Mouse (Mus musculus) embryonic facial prominence, embryonic 11.5 days (tissue): ENCODE results near the gene H2-DMb1. TPM values are rescaled to one million over a fixed set of nuclear protein-coding genes. Genes with fewer than 3 reads are reported as not detected.

ENCODE experiments used
- ATAC-seq: fragments of 200-750 bp; cut with Nextera tagmentation; replicated peaks from 2 replicates; pipeline ENCODE4 v1.8.0; 2017; ENCODE audit warnings: low read depth; ENCODE audit not compliant: insufficient number of reproducible peaks, low FRiP score, low TSS enrichment
- DNase-seq: peaks from one replicate; pipeline ENCODE4 v3.0.0-alpha.2; 2015; ENCODE audit warnings: low spot score
- H3K27ac ChIP-seq: fragments of 300-500 bp; sonication (generic); replicated peaks from 2 replicates; pipeline ENCODE4 v1.5.1; 2014; ENCODE audit warnings: mild to moderate bottlenecking, low read depth, low read length, control low read depth
- H3K27me3 ChIP-seq: fragments of 300-500 bp; sonication (generic); 2 replicates; pipeline ENCODE4 v1.6.1; 2014; ENCODE audit warnings: mild to moderate bottlenecking, low read length, moderate library complexity, mixed read lengths; ENCODE audit not compliant: control insufficient read depth, insufficient read depth
- H3K36me3 ChIP-seq: fragments of 300-500 bp; sonication (generic); replicated peaks from 2 replicates; pipeline ENCODE4 v1.6.1; 2014; ENCODE audit warnings: low read depth, mild to moderate bottlenecking, low read length, moderate library complexity, mixed read lengths; ENCODE audit not compliant: control insufficient read depth, insufficient read depth
- H3K4me1 ChIP-seq: fragments of 300-500 bp; sonication (generic); 2 replicates; pipeline ENCODE4 v1.6.1; 2014; ENCODE audit warnings: low read length, mixed read lengths; ENCODE audit not compliant: control insufficient read depth, insufficient read depth
- H3K4me2 ChIP-seq: fragments of 300-500 bp; sonication (generic); 2 replicates; pipeline ENCODE4 v1.6.1; 2014; ENCODE audit warnings: low read depth, mild to moderate bottlenecking, control low read depth, low read length, moderate library complexity
- H3K4me3 ChIP-seq: fragments of 300-500 bp; sonication (generic); 2 replicates; pipeline ENCODE4 v1.5.1; 2014; ENCODE audit warnings: low read depth, low read length, control low read depth
- H3K9ac ChIP-seq: fragments of 300-500 bp; sonication (generic); replicated peaks from 2 replicates; pipeline ENCODE4 v1.6.1; 2014; ENCODE audit warnings: mild to moderate bottlenecking, control low read depth, low read length
- H3K9me3 ChIP-seq: fragments of 300-500 bp; sonication (generic); replicated peaks from 2 replicates; pipeline ENCODE4 v1.6.1; 2016; ENCODE audit warnings: mild to moderate bottlenecking, low read length, inconsistent platforms, mixed read lengths; ENCODE audit not compliant: control insufficient read depth
- WGBS: fragments of 180-500 bp; shearing (Covaris S2); extraction: QIAGEN DNeasy Blood & Tissue Kit; methylation state at CpG from one replicate; pipeline ENCODE4 v1.1.7; 2014; 5-methylcytosine and 5-hydroxymethylcytosine counted together
- polyA plus RNA-seq: library from polyadenylated mRNA; unstranded; fragments of >200 nt; fragmentation: Nextera tagmentation; extraction: Ambion mirVana; gene quantifications from 2 replicates; pipeline ENCODE4 v1.2.1, GENCODE M21; 2014

Gene H2-DMb1
- polyA plus RNA-seq, 1 experiment from 2014 or later, result 1.3 TPM

DNA sequence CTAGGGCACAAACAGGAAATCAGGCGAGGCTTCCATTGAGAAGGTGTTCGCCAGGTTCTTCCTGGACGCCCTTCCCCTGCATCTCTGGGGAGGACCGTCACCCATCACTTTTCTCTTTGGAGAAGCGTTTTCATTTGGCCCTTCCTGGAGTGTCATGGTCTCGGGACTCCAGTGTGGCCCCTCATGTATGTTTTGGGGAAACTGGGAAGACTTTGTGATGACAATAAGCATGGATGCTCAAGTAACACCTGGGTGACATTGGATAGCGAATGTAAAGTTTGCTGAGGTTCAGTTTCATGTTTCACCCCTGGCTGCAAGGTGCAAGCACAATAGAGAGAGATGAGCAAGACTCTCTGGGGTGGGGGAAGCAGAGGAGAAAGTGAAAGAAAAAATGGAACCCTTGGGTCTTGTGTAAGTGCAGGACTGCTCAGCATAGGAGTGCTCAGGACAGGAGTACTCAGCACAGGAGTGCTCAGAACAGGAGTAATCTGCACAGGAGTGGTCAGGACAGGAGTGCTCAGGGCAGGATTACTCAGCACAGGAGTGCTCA lies 48.7 kb downstream of the H2-DMb1 start:
- DNase-seq (no peak), ATAC-seq (no peak)
- Histone ChIP-seq H3K9ac (no peak overlapping the region), H3K4me2 (no peak overlapping the region), H3K9me3 (no peaks in the 10 kb centered on the region), H3K27ac (no peak overlapping the region), H3K27me3 (peaks cover 53% of the 10 kb centered on the region), H3K4me1 (no peaks in the 10 kb centered on the region; the same call in 1 of the 2 replicates), H3K36me3 (no peaks in the 10 kb centered on the region), H3K4me3 (no peak overlapping the region)
- 66% methylated on average over 7 of the region's 7 CpGs for whole genome bisulfite sequencing

DNA sequence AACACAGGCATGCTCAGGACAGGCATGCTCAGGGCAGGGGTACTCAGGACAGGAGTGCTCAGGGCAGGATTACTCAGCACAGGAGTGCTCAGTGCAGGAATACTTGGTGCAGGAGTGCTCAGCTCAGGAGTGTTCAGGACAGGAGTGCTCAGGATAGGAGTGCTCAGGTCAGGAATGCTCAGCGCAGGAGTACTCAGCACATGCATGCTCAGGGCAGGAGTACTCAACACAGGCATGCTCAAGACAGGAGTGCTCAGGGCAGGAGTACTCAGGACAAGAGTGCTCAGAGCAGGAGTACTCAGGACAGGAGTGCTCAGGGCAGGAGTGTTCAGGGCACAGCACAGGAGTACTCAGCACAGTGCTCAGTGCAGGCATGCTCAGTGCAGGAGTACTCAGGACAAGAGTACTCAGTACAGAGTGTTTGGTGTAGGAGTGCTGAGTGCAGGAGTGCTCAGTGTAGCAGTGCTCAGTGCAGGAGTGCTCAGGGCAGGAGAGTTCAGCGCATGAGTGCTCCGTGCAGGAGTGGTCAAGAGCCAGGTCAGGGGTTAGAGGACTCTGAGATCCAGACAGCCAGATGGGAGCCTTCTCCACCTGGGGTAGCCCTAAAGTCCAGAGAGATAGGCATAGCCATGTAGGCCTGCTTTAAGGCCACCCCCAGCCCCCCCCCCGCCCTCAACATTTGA lies 50.0 kb downstream of the H2-DMb1 start:
- Histone ChIP-seq H3K9me3 (no peaks in the 10 kb centered on the region), H3K4me2 (no peak overlapping the region), H3K27me3 (peaks cover 41% of the 10 kb centered on the region), H3K4me1 (no peaks in the 10 kb centered on the region), H3K27ac (no peak overlapping the region), H3K36me3 (no peaks in the 10 kb centered on the region), H3K9ac (no peak overlapping the region), H3K4me3 (no peak overlapping the region)
- ATAC-seq, result peak; percentile 55; the same call in 1 of the 2 replicates
- no peak for DNase-seq
- WGBS, result 73% methylated on average over 4 of the region's 4 CpGs

DNA sequence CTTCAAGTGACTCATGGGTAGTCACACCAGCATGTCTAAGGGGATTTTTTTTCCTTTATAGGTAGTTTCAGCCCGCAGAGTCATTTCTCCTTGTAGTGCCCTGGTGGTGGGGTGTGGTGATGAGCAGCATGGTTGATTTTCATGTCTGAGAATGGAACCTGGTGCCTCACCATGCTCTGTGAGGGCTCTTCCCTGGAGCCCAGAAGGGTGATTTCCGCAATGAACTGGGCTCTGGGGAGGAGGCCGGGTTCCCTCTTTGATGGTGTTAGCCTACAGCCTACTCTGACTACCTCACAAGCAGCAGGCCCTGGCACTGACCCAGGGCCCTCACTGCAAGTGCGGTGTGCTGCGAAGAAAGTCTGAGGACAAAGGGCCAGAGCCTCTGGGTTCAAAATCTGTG lies 50.6 kb downstream of the H2-DMb1 start, which contains the start of gene Tap2:
TSS of gene Tap2 (plus strand) at position 84 of the 400 bp plus-strand sequence.
- no peak for DNase-seq
- H3K27me3 ChIP-seq, result peaks cover 35% of the 10 kb centered on the region
- WGBS, result 48% methylated on average over 5 of the region's 5 CpGs

DNA sequence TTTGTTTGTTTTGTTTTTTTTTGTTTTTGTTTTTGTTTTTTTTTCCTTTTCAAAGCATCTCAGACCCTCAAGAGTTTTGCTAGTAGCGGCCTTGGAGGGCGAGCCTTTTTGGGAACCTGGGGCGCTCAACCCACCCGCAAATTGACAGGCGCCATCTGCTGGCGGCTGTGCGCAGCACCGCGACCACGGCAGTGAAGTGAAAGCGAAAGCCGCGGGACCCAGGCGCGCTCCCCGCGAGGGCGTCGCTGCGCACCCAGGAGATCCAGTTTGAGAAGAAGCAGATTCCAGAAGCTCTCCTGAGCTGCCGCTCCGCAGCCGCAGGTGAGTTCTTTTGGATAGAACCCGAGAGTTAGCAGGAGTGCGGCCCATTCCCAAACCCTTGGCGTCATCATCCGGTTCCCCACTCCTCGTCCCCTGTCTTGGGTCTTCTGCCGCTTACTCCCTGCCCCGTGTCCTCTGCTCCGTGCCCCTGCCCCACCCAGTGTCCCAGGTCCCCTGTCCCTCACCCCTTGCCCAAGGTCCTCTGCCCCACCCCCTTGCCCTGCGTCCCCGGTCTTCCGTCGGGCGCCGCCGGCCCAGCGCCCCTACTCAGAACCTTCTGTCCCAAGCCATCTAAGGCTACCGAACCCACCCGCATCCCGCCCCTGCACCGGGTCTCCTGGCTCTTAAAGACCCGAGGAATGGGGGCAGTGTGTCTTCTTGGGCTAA lies 51.6 kb downstream of the H2-DMb1 start:
- Histone ChIP-seq H3K27ac (no peak overlapping the region), H3K9ac (peak overlapping the region; percentile 40), H3K9me3 (no peaks in the 10 kb centered on the region), H3K4me1 (no peaks in the 10 kb centered on the region), H3K4me3 (peak overlapping the region; percentile 59), H3K27me3 (peaks cover 29% of the 10 kb centered on the region), H3K4me2 (peak overlapping the region; percentile 59), H3K36me3 (no peaks in the 10 kb centered on the region)
- no peak for ATAC-seq
- peak; percentile 85 for DNase-seq
- WGBS, result under 1% methylated on average over 44 of the region's 44 CpGs

More for the DNA sequence above, 50.6 kb downstream of the H2-DMb1 start, which contains the start of gene Tap2:
- H3K9ac ChIP-seq, result peak within 1 kb of the TSS; percentile 40
- H3K4me1 ChIP-seq, result no peaks in the 10 kb centered on the region
- ATAC-seq, result no peak
- no peak within 1 kb of the TSS for H3K27ac ChIP-seq
- H3K4me2 ChIP-seq, result peak within 1 kb of the TSS; percentile 59
- H3K36me3 ChIP-seq, result no peaks in the 10 kb centered on the region
- peak within 1 kb of the TSS; percentile 59 for H3K4me3 ChIP-seq
- H3K9me3 ChIP-seq, result no peaks in the 10 kb centered on the region

DNA sequence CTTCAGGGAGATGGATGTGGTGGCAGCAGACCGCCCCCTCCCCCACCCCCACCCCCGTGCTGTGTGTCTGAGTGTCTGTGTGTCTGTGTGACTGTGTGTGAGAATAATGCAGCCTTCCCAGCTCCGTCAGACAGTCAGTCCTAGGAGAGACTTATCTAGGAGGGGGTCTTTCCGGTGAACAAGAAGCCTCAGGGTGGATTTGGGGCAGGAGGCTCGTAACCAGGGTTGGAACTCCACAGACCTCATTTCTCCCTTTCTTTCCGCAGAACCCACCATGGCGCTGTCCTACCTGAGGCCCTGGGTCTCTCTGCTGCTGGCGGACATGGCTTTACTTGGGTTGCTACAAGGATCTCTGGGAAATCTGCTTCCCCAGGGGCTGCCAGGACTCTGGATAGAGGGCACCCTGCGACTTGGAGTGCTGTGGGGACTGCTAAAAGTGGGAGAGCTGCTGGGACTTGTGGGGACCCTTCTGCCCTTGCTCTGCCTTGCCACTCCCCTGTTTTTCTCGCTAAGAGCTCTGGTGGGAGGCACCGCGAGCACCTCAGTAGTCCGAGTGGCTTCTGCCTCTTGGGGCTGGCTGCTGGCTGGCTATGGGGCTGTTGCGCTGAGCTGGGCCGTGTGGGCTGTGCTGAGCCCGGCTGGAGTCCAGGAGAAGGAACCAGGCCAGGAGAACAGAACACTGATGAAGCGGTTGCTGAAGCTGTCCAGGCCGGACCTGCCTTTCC lies 52.3 kb downstream of the H2-DMb1 start:
- no peaks in the 10 kb centered on the region for H3K36me3 ChIP-seq
- no peaks in the 10 kb centered on the region for H3K4me1 ChIP-seq
- H3K27ac ChIP-seq, result no peak overlapping the region
- H3K27me3 ChIP-seq, result peaks cover 29% of the 10 kb centered on the region
- H3K9me3 ChIP-seq, result no peaks in the 10 kb centered on the region
- peak overlapping the region; percentile 59 for H3K4me3 ChIP-seq
- 15% methylated on average over 18 of the region's 18 CpGs for WGBS
- no peak for DNase-seq
- no peak for ATAC-seq
- H3K4me2 ChIP-seq, result peak overlapping the region; percentile 59
- H3K9ac ChIP-seq, result peak overlapping the region; percentile 40

DNA sequence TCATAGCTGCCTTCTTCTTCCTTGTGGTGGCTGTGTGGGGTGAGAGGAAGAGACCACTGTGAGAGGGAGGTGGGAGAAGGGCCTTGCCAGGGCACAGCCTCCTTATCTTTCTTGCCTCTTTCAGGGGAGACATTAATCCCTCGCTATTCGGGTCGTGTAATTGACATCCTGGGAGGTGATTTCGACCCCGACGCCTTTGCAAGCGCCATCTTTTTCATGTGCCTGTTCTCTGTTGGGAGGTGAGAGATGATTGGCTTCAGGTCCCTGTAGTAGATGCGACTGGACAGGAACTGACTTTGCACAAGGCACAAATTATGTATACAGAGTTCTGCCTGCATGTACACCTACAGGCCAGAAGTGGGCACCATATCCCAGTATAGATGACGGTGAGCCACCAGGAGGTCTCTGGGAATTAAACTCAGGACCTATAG lies 52.9 kb downstream of the H2-DMb1 start:
- Histone ChIP-seq H3K9me3 (no peaks in the 10 kb centered on the region), H3K27me3 (peaks cover 27% of the 10 kb centered on the region), H3K36me3 (no peaks in the 10 kb centered on the region), H3K4me1 (no peaks in the 10 kb centered on the region), H3K4me2 (0 out of 2 replicates have a peak overlapping the region, but pooled peaks have one; percentile 10), H3K9ac (no peak overlapping the region), H3K27ac (no peak overlapping the region), H3K4me3 (no peak overlapping the region)
- ATAC-seq (no peak), DNase-seq (peak; percentile 46)
- WGBS, result 21% methylated on average over 9 of the region's 9 CpGs

DNA sequence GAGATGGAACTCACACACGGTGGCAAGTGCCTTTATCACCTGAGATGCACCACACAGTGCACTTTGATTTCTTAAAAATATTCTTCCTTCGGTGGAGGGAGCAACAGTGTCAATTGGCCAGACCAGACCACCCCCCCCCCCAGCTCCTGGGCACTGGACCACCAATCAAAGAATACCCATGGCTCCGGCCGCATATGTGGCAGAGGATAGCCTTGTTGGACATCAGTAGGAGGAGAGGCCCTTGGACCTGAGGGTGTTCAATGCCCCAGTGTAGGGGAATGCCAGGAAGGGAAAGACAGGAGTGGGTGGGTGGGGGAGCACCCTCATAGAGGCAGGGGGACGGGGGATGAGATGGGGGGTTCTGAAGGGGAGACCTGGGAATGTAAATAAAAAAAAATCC lies 53.9 kb downstream of the H2-DMb1 start:
- H3K27me3 ChIP-seq, result peaks cover 28% of the 10 kb centered on the region

More for the DNA sequence above, 53.9 kb downstream of the H2-DMb1 start:
- no peaks in the 10 kb centered on the region for H3K4me1 ChIP-seq
- H3K36me3 ChIP-seq, result no peaks in the 10 kb centered on the region
- H3K27ac ChIP-seq, result no peak overlapping the region
- H3K4me2 ChIP-seq, result no peak overlapping the region
- DNase-seq, result no peak
- H3K9me3 ChIP-seq, result no peaks in the 10 kb centered on the region
- no peak overlapping the region for H3K9ac ChIP-seq
- no peak overlapping the region for H3K4me3 ChIP-seq
- 88% methylated on average over 5 of the region's 5 CpGs for WGBS
- ATAC-seq, result no peak
